Mouse (Mus musculus) liver, embryonic 11.5 days (tissue): ENCODE results near the gene Mcam. TPM values are rescaled to one million over a fixed set of nuclear protein-coding genes. Genes with fewer than 3 reads are reported as not detected.

Source experiments
- ATAC-seq: fragments of 200-750 bp; cut with Nextera tagmentation; replicated peaks from 2 replicates; pipeline ENCODE4 v1.8.0; 2017; ENCODE audit warnings: moderate number of reproducible peaks, mild to moderate bottlenecking, moderate TSS enrichment, moderate library complexity; ENCODE audit not compliant: low FRiP score
- DNase-seq: peaks from one replicate; pipeline ENCODE4 v3.0.0-alpha.2; 2017; ENCODE audit warnings: low spot score
- H3K27ac ChIP-seq: fragments of 300-500 bp; sonication (generic); 2 replicates; pipeline ENCODE4 v1.5.1; 2014; ENCODE audit warnings: mild to moderate bottlenecking, low read depth, low read length, control low read depth
- H3K27me3 ChIP-seq: fragments of 300-500 bp; sonication (generic); replicated peaks from 2 replicates; pipeline ENCODE4 v1.6.1; 2014; ENCODE audit warnings: low read length, mixed read lengths; ENCODE audit not compliant: control insufficient read depth, insufficient read depth
- H3K36me3 ChIP-seq: fragments of 300-500 bp; sonication (generic); 2 replicates; pipeline ENCODE4 v1.6.1; 2014; ENCODE audit warnings: mild to moderate bottlenecking, low read length, moderate library complexity, mixed read lengths; ENCODE audit not compliant: control insufficient read depth, insufficient read depth
- H3K4me1 ChIP-seq: fragments of 300-500 bp; sonication (generic); replicated peaks from 2 replicates; pipeline ENCODE4 v1.6.1; 2014; ENCODE audit warnings: low read length, mixed read lengths; ENCODE audit not compliant: control insufficient read depth, insufficient read depth
- H3K4me2 ChIP-seq: fragments of 300-500 bp; sonication (generic); 2 replicates; pipeline ENCODE4 v1.6.1; 2014; ENCODE audit warnings: mild to moderate bottlenecking, control low read depth, moderate library complexity
- H3K4me3 ChIP-seq: fragments of 300-500 bp; sonication (generic); 2 replicates; pipeline ENCODE4 v1.5.1; 2014; ENCODE audit warnings: low read depth, low read length, control low read depth
- H3K9ac ChIP-seq: fragments of 300-500 bp; sonication (generic); 2 replicates; pipeline ENCODE4 v1.6.1; 2014; ENCODE audit warnings: low read depth, low read length, control low read depth
- H3K9me3 ChIP-seq: fragments of 300-500 bp; sonication (generic); 2 replicates; pipeline ENCODE4 v1.6.1; 2016; ENCODE audit warnings: low read length, inconsistent platforms, mixed read lengths; ENCODE audit not compliant: control insufficient read depth
- WGBS: fragments of 180-500 bp; shearing (Covaris S2); extraction: QIAGEN DNeasy Blood & Tissue Kit; methylation state at CpG from one replicate; pipeline ENCODE4 v1.1.7; 2014; 5-methylcytosine and 5-hydroxymethylcytosine counted together
- polyA plus RNA-seq: library from polyadenylated mRNA; unstranded; fragments of >200 nt; fragmentation: Nextera tagmentation; extraction: Ambion mirVana; gene quantifications from 2 replicates; pipeline ENCODE4 v1.2.1, GENCODE M21; 2014

Mcam gene
- polyA plus RNA-seq, 1 experiment from 2014 or later: 13.0 TPM

DNA sequence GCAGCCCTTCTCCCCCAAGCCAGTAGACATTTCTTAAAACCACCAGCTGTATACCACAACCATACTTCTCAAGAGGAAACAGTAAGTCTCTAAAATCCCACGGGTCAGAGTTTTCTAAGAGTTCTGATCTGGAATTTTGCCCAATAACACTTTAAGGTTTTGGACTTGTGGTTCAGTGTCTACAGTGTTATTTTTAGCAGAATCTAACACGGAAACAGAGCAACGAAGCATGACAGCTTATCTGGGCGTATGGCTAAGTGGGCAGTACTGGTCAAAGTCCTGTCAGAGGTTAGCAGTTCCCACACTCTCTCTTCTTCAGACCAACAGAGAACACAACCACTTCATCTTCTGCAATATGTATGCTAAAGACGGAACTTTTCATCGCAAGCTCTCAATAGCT lies 41.3 kb downstream of the Mcam start:
- peak overlapping the region; percentile 43 for H3K4me2 ChIP-seq
- H3K36me3 ChIP-seq: peaks cover 21% of the 10 kb centered on the region
- no peak for ATAC-seq
- H3K4me3 ChIP-seq: no peak overlapping the region
- DNase-seq: no peak
- H3K9ac ChIP-seq: no peak overlapping the region
- no peaks in the 10 kb centered on the region for H3K9me3 ChIP-seq
- no peak overlapping the region for H3K27ac ChIP-seq
- H3K27me3 ChIP-seq: no peaks in the 10 kb centered on the region
- 41% methylated on average over 6 of the region's 6 CpGs for WGBS
- H3K4me1 ChIP-seq: peaks cover 28% of the 10 kb centered on the region

DNA sequence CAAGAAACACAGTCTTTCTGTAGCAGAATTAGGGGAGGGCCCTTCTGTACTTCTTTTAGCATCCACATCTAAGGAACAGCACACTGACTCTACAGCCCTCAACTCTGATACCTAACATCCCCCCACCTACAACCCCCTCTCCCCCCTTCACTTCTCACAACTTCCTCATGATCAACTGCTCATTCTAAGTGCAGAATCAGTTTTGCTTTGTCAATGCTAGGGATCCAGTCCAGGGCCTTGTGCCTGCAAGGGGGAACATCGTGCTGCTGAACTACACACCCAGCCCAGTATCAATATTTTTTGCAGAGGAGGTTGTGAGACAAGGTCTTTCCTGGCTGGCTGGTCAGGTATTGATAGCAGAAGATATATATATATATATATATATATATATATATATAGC lies 41.7 kb downstream of the Mcam start:
- Histone ChIP-seq H3K4me2 (peak overlapping the region; percentile 43), H3K9me3 (no peaks in the 10 kb centered on the region), H3K9ac (no peak overlapping the region), H3K4me3 (no peak overlapping the region), H3K36me3 (peaks cover 18% of the 10 kb centered on the region), H3K27me3 (no peaks in the 10 kb centered on the region), H3K27ac (no peak overlapping the region), H3K4me1 (peaks cover 25% of the 10 kb centered on the region)
- 35% methylated on average over 1 of the region's 1 CpGs for WGBS
- DNase-seq (no peak), ATAC-seq (no peak)

- Histone ChIP-seq H3K4me1 (peaks cover 27% of the 10 kb centered on the region), H3K36me3 (peaks cover 11% of the 10 kb centered on the region; the same call in 1 of the 2 replicates), H3K4me2 (no peak overlapping the region), H3K27ac (no peak overlapping the region), H3K27me3 (no peaks in the 10 kb centered on the region), H3K9ac (no peak overlapping the region), H3K9me3 (no peaks in the 10 kb centered on the region), H3K4me3 (no peak overlapping the region)
- DNase-seq: no peak
- 50% methylated on average over 2 of the region's 2 CpGs for WGBS
- ATAC-seq: no peak
These were observed 43.1 kb downstream of the Mcam start for GRCm38 (mm10) chr9:44177405-44177804.

- no peak for ATAC-seq
- H3K27me3 ChIP-seq: no peaks in the 10 kb centered on the region
- H3K36me3 ChIP-seq: peaks cover 8% of the 10 kb centered on the region; the same call in 1 of the 2 replicates
- 85% methylated on average over 14 of the region's 14 CpGs for WGBS
- H3K4me1 ChIP-seq: peaks cover 27% of the 10 kb centered on the region
- no peak overlapping the region for H3K27ac ChIP-seq
- DNase-seq: no peak
- no peak overlapping the region for H3K4me2 ChIP-seq
- no peak overlapping the region for H3K9ac ChIP-seq
- no peak overlapping the region for H3K4me3 ChIP-seq
- H3K9me3 ChIP-seq: no peaks in the 10 kb centered on the region
These were observed 44.1 kb downstream of the Mcam start for GRCm38 (mm10) chr9:44178389-44178788.

DNA sequence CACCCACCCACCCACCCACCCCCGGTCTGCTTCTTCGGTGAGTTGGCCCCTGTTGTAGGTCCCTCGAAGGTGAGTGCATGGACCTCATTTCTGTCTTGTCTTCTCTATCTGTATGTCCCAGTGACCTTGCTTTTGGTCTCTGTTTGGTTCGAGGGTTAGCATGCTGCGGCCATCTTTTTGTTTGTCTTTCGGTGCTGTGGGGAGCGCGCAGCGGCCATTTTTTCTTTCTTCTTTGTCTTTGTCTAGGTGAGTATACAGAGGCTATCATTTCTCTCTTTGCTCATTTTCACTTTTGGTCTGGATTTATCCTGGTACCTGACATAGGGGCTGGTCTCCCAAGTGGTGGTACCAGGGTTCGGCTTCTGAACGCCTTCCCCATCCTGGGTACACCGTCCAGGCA lies 44.5 kb downstream of the Mcam start:
- 96% methylated on average over 12 of the region's 12 CpGs for WGBS
- Histone ChIP-seq H3K9ac (no peak overlapping the region), H3K4me3 (no peak overlapping the region), H3K9me3 (no peaks in the 10 kb centered on the region), H3K27ac (no peak overlapping the region), H3K36me3 (peaks cover 8% of the 10 kb centered on the region; the same call in 1 of the 2 replicates), H3K4me2 (no peak overlapping the region), H3K4me1 (peaks cover 27% of the 10 kb centered on the region), H3K27me3 (no peaks in the 10 kb centered on the region)
- ATAC-seq: no peak
- DNase-seq: no peak

GRCm38 (mm10) chr9:44181537-44181936 lies 47.3 kb downstream of the Mcam start:
- Histone ChIP-seq H3K4me3 (no peak overlapping the region), H3K9ac (no peak overlapping the region), H3K36me3 (peaks cover 8% of the 10 kb centered on the region; the same call in 1 of the 2 replicates), H3K27ac (no peak overlapping the region), H3K4me1 (peaks cover 15% of the 10 kb centered on the region), H3K9me3 (no peaks in the 10 kb centered on the region), H3K4me2 (no peak overlapping the region), H3K27me3 (no peaks in the 10 kb centered on the region)
- ATAC-seq (no peak), DNase-seq (no peak)
- 60% methylated on average over 5 of the region's 5 CpGs for WGBS

GRCm38 (mm10) chr9:44182260-44182659 lies 48.0 kb downstream of the Mcam start:
- no peak for ATAC-seq
- Histone ChIP-seq H3K36me3 (peaks cover 8% of the 10 kb centered on the region; the same call in 1 of the 2 replicates), H3K9me3 (no peaks in the 10 kb centered on the region), H3K4me2 (no peak overlapping the region), H3K4me1 (peaks cover 10% of the 10 kb centered on the region), H3K27ac (no peak overlapping the region), H3K27me3 (no peaks in the 10 kb centered on the region), H3K4me3 (no peak overlapping the region), H3K9ac (no peak overlapping the region)
- 93% methylated on average over 3 of the region's 3 CpGs for WGBS
- DNase-seq: no peak

GRCm38 (mm10) chr9:44188223-44188622 lies 54.0 kb downstream of the Mcam start:
- Histone ChIP-seq H3K36me3 (no peaks in the 10 kb centered on the region), H3K9me3 (no peaks in the 10 kb centered on the region), H3K9ac (no peak overlapping the region), H3K27ac (no peak overlapping the region), H3K27me3 (no peaks in the 10 kb centered on the region), H3K4me3 (no peak overlapping the region), H3K4me1 (0 out of 2 replicates have a peak, but pooled peaks cover 2% of the 10 kb centered on the region), H3K4me2 (no peak overlapping the region)
- 87% methylated on average over 12 of the region's 12 CpGs for WGBS
- DNase-seq (no peak), ATAC-seq (no peak)

GRCm38 (mm10) chr9:44191166-44191565 lies 56.9 kb downstream of the Mcam start:
- no peak overlapping the region for H3K9ac ChIP-seq
- H3K4me3 ChIP-seq: no peak overlapping the region
- H3K9me3 ChIP-seq: no peaks in the 10 kb centered on the region
- no peak overlapping the region for H3K27ac ChIP-seq
- H3K4me2 ChIP-seq: no peak overlapping the region
- 85% methylated on average over 3 of the region's 3 CpGs for WGBS
- no peaks in the 10 kb centered on the region for H3K27me3 ChIP-seq
- H3K36me3 ChIP-seq: no peaks in the 10 kb centered on the region
- ATAC-seq (no peak), DNase-seq (no peak)
- peaks cover 10% of the 10 kb centered on the region for H3K4me1 ChIP-seq
